Mouse (Mus musculus) cortical plate, adult 2 months (tissue): ENCODE data around the gene Fancd2. TPM values are rescaled to one million over a fixed set of nuclear protein-coding genes. Genes with fewer than 3 reads are reported as not detected.

Experiments
- H3K27ac ChIP-seq: fragments of 200-500 bp; 2 replicates; pipeline ENCODE4 v1.5.1; 2012; ENCODE audit warnings: low read length, control low read depth, inconsistent platforms; ENCODE audit not compliant: insufficient read depth
- H3K4me1 ChIP-seq: fragments of 200-500 bp; 2 replicates; pipeline ENCODE4 v1.6.1; 2011; ENCODE audit warnings: low read length; ENCODE audit not compliant: control insufficient read depth, insufficient read depth
- H3K4me3 ChIP-seq: fragments of 200-500 bp; 2 replicates; pipeline ENCODE4 v1.5.1; 2011; ENCODE audit warnings: mild to moderate bottlenecking, low read length, control low read depth; ENCODE audit not compliant: insufficient read depth
- CTCF ChIP-seq: fragments of 200-500 bp; IDR thresholded peaks from 2 replicates; pipeline ENCODE4 v1.5.1; 2011; ENCODE audit warnings: mild to moderate bottlenecking, control low read depth, low read length; ENCODE audit not compliant: insufficient read depth; ENCODE audit errors: extremely low read depth
- POLR2A ChIP-seq: fragments of 200-500 bp; IDR thresholded peaks from 2 replicates; pipeline ENCODE4 v1.6.1; 2011; ENCODE audit warnings: mild to moderate bottlenecking, low read length, control low read depth; ENCODE audit not compliant: insufficient read depth; ENCODE audit errors: extremely low read depth
- polyA plus RNA-seq: library from polyadenylated mRNA; depleted of rRNA; stranded (reverse); fragments of >200 nt; gene quantifications from 2 replicates; pipeline ENCODE4 v1.2.3, GENCODE M21; 2012

Fancd2 gene
- polyA plus RNA-seq, 1 experiment = 4.3 TPM

DNA sequence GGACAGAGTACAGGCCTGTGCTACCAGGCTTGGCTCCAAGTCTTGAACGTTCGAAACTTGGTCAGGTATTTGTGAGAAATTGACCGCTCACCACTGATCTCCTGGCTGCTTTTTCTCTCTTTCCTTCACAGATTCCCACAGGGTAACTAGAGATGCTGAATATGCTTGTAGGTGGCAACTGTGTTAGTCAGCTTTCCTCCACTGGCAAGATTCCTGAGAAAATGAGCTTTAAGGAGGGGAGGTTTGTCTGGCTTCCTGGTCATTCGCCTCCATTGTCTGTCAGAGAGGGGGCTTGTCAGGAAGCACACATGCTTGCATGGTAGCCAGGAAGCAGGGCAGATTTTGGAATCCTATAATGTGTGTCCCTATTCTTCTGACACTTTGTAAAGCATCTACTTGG lies 51.5 kb downstream of the Fancd2 start:
- 0 out of 2 replicates have a peak, but pooled peaks cover 1% of the 10 kb centered on the region for H3K4me1 ChIP-seq
- TF ChIP-seq POLR2A = no peak
- no peak for TF ChIP-seq CTCF
- H3K27ac ChIP-seq = peak overlapping the region; percentile 7; the same call in 1 of the 2 replicates
- no peak overlapping the region for H3K4me3 ChIP-seq

GRCm38 (mm10) chr6:113585065-113585464 lies 53.6 kb downstream of the Fancd2 start:
- Histone ChIP-seq H3K27ac (no peak overlapping the region), H3K4me3 (no peak overlapping the region), H3K4me1 (0 out of 2 replicates have a peak, but pooled peaks cover 1% of the 10 kb centered on the region)
- TF ChIP-seq CTCF (no peak), POLR2A (no peak)

DNA sequence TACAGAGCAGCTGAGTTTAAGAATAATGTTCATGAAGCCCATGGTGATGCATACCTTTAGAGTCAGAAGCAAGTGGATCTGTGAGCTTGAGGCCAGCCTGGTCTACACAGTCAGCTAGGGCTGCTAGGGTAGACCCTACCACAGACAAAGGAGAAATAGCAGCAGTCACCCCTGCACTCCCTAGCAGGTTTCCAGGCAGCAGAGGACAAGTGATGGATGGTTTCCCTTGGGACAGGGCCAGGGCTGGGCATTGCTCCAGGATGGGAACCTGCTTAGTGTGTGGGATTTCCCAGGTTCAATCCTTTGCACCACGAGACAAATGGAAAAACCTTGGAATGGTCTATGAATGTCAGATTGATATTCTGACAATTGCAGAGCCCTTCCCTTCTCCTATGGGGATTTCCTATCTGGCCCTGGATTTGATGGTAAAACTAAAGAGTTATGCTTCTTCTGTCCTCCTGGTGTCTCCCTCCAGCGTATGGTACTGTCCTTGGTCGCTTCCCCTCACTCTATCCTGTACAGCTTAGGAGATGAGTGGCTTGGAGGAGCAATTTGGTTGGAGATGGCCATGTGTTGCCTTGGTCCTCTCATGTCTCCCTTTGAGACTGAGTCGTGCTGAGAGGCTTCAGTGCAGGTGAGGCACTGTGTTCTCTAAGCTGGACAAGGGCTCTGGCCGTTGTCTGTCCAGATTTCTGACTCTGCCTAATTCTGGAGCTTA lies 55.1 kb downstream of the Fancd2 start:
- H3K4me1 ChIP-seq = 0 out of 2 replicates have a peak, but pooled peaks cover 1% of the 10 kb centered on the region
- TF ChIP-seq POLR2A = no peak
- peak; percentile 20; the same call in 1 of the 2 replicates for TF ChIP-seq CTCF
- H3K4me3 ChIP-seq = no peak overlapping the region
- H3K27ac ChIP-seq = no peak overlapping the region

DNA sequence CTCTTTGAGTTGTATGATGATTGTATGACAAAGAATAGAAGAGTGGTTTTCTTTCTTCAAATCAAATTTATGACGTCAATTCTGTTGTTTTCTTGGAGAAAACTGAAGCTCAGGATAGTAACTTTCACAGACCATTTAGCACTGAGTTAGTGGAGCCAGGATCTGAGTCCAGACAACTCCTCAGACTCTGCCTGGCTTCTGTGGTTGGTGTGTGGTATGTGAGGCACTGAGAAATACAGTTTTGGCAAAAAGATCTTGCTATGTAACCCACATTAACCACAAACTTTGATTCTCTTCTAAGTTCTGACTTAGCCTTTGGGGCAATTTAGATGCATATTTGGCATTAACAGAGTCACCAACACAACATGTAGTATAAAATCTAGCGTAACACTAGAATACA lies 61.2 kb downstream of the Fancd2 start:
- Histone ChIP-seq H3K27ac (no peak overlapping the region), H3K4me3 (no peak overlapping the region), H3K4me1 (no peaks in the 10 kb centered on the region)
- TF ChIP-seq CTCF (no peak), POLR2A (no peak)

DNA sequence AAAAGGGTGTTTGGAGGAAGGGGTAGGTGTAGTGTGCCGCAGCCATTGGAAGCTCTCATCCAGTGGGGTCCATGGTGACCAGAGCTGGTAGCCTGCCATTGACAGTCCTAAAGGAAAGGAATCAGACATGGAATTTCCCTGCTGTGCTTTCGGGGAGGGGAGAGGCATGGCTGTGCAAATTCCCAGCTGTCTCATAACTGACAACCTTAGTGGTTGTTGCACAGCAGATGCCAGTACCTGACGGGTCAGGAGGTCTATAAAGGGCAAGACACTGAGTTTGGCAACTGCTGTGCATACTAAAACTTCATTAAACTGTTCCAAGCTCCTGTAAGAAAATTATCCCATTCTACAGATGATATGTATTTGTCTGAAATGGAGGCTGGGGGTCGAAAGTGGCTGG lies 66.5 kb downstream of the Fancd2 start:
- no peak for TF ChIP-seq CTCF
- TF ChIP-seq POLR2A = no peak
- H3K27ac ChIP-seq = no peak overlapping the region
- H3K4me1 ChIP-seq = no peaks in the 10 kb centered on the region
- H3K4me3 ChIP-seq = no peak overlapping the region

DNA sequence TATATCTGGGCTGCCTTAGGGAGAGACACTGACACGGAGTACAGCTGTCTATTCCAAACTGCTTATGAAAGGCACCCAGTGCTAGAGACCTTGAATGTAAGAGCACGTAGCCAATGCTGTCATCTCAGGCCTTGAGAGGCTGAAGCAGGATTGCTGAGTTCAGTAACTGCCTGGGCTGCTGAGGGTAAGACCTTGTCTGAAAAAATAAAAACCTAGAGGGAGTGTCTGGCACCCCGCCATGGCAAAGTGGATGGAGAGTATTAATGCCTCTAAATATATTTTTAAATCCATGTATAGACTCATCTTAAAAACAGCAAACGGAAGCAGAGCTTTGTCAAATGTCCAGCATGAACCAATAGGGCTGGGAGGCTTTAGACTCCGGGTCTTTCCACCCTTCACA lies 68.4 kb downstream of the Fancd2 start:
- Histone ChIP-seq H3K4me1 (no peaks in the 10 kb centered on the region), H3K4me3 (no peak overlapping the region), H3K27ac (no peak overlapping the region)
- TF ChIP-seq POLR2A (no peak), CTCF (no peak)

- no peak for TF ChIP-seq CTCF
- TF ChIP-seq POLR2A = no peak
- no peak within 1 kb of the TSS for H3K4me3 ChIP-seq
- H3K4me1 ChIP-seq = no peaks in the 10 kb centered on the region
- no peak within 1 kb of the TSS for H3K27ac ChIP-seq
Measured at GRCm38 (mm10) chr6:113600543-113601139, 69.2 kb downstream of the Fancd2 start, which contains the start of gene Fancd2os. TSS of gene Fancd2os (minus strand) at chr6:113600715.

DNA sequence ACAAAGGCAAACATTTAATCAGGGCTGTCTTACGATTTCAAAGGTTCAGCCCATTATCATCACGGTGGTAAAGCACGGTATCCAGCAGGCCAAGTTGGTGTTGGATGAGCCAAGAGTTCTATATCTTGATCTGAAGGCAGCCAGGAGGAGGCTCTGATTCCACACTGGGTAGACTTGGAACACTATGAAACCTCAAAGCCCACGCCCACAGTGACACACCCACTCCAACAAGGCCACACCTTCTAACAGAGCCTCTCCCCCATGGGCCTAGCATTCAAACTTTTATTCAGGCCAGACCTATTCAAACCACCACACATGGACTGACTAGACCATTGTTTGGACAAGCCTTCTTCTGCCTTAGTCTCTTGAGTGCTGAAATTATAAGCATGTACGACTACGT lies 71.3 kb downstream of the Fancd2 start:
- no peak overlapping the region for H3K4me3 ChIP-seq
- no peak for TF ChIP-seq POLR2A
- TF ChIP-seq CTCF = no peak
- H3K4me1 ChIP-seq = peaks cover 5% of the 10 kb centered on the region; the same call in 1 of the 2 replicates
- no peak overlapping the region for H3K27ac ChIP-seq

GRCm38 (mm10) chr6:113603993-113604392 lies 72.5 kb downstream of the Fancd2 start:
- H3K4me3 ChIP-seq = peak overlapping the region; percentile 97
- H3K4me1 ChIP-seq = peaks cover 9% of the 10 kb centered on the region
- TF ChIP-seq CTCF (no peak), POLR2A (no peak)
- H3K27ac ChIP-seq = peak overlapping the region; percentile 49; the same call in 1 of the 2 replicates
